Mouse (Mus musculus) embryonic facial prominence, embryonic 15.5 days (tissue): ENCODE results near the gene Tmod2. TPM values are rescaled to one million over a fixed set of nuclear protein-coding genes. Genes with fewer than 3 reads are reported as not detected.
A peak's percentile ranks its signal among the peaks of the same experiment; 100 is the strongest.
"Not testable (repeated sequence)": the region's sequence is repeated elsewhere in the genome, so short reads cannot be mapped to it uniquely, and the experiment has no call there.

ENCODE experiments used
- ATAC-seq: fragments of 200-750 bp; cut with Nextera tagmentation; 2 replicates; pipeline ENCODE4 v1.8.0; 2017; ENCODE audit warnings: low read depth, moderate TSS enrichment; ENCODE audit not compliant: insufficient number of reproducible peaks, low FRiP score, low TSS enrichment
- H3K27ac ChIP-seq: fragments of 300-500 bp; sonication (generic); replicated peaks from 2 replicates; pipeline ENCODE4 v1.5.1; 2015; ENCODE audit warnings: mild to moderate bottlenecking, inconsistent platforms
- H3K27me3 ChIP-seq: fragments of 300-500 bp; sonication (generic); 2 replicates; pipeline ENCODE4 v1.6.1; 2015; ENCODE audit warnings: inconsistent platforms
- H3K36me3 ChIP-seq: fragments of 300-500 bp; sonication (generic); 2 replicates; pipeline ENCODE4 v1.6.1; 2015; ENCODE audit warnings: mild to moderate bottlenecking, inconsistent platforms
- H3K4me1 ChIP-seq: fragments of 300-500 bp; sonication (generic); 2 replicates; pipeline ENCODE4 v1.6.1; 2015; ENCODE audit warnings: inconsistent platforms
- H3K4me2 ChIP-seq: fragments of 300-500 bp; sonication (generic); replicated peaks from 2 replicates; pipeline ENCODE4 v1.6.1; 2015; ENCODE audit warnings: mild to moderate bottlenecking, inconsistent platforms
- H3K4me3 ChIP-seq: fragments of 300-500 bp; sonication (generic); replicated peaks from 2 replicates; pipeline ENCODE4 v1.5.1; 2015; ENCODE audit warnings: mild to moderate bottlenecking, inconsistent platforms
- H3K9ac ChIP-seq: fragments of 300-500 bp; sonication (generic); 2 replicates; pipeline ENCODE4 v1.6.1; 2015; ENCODE audit warnings: inconsistent platforms
- H3K9me3 ChIP-seq: fragments of 300-500 bp; sonication (generic); replicated peaks from 2 replicates; pipeline ENCODE4 v1.6.1; 2016; ENCODE audit warnings: inconsistent platforms
- WGBS: fragments of 180-500 bp; shearing (Covaris S2); methylation state at CpG from one replicate; pipeline ENCODE4 v1.1.7; 2015; 5-methylcytosine and 5-hydroxymethylcytosine counted together
- polyA plus RNA-seq: library from polyadenylated mRNA; unstranded; fragments of >200 nt; fragmentation: Nextera tagmentation; extraction: Ambion mirVana; gene quantifications from 2 replicates; pipeline ENCODE4 v1.2.1, GENCODE M21; 2015

The Tmod2 gene
- polyA plus RNA-seq = 21.8 and 23.7 TPM in 2 replicates

GRCm38 (mm10) chr9:75610571-75611493 lies at the start of gene Tmod2:
Gene Tmod2 (minus strand): TSS chr9:75611325.
- no peaks in the 10 kb centered on the region for H3K36me3 ChIP-seq

GRCm38 (mm10) chr9:75660917-75661316 lies 49.8 kb upstream of the Tmod2 start:
- ATAC-seq = no peak
- Histone ChIP-seq H3K9ac (no peak overlapping the region), H3K4me2 (no peak overlapping the region), H3K27ac (no peak overlapping the region), H3K4me1 (no peaks in the 10 kb centered on the region), H3K27me3 (no peaks in the 10 kb centered on the region), H3K4me3 (no peak overlapping the region), H3K9me3 (no peaks in the 10 kb centered on the region), H3K36me3 (no peaks in the 10 kb centered on the region)
- WGBS = 86% methylated on average over 8 of the region's 8 CpGs

More at GRCm38 (mm10) chr9:75610571-75611493, at the start of gene Tmod2:
- H3K27ac ChIP-seq = no peak within 1 kb of the TSS
- peak within 1 kb of the TSS; percentile 93 for H3K4me2 ChIP-seq
- peak within 1 kb of the TSS; percentile 72 for H3K4me3 ChIP-seq
- H3K27me3 ChIP-seq = peaks cover 4% of the 10 kb centered on the region
- 0 out of 2 replicates have a peak, but pooled peaks cover 8% of the 10 kb centered on the region for H3K4me1 ChIP-seq
- peak; percentile 83 for ATAC-seq
- H3K9me3 ChIP-seq = no peaks in the 10 kb centered on the region
- WGBS = under 1% methylated on average over 74 of the region's 74 CpGs
- peak within 1 kb of the TSS; percentile 27 for H3K9ac ChIP-seq

GRCm38 (mm10) chr9:75656456-75656855 lies 45.3 kb upstream of the Tmod2 start:
- not testable (repeated sequence) for H3K4me3 ChIP-seq, ATAC-seq, H3K27me3 ChIP-seq, H3K27ac ChIP-seq, H3K36me3 ChIP-seq, H3K9me3 ChIP-seq, H3K4me1 ChIP-seq, H3K4me2 ChIP-seq, H3K9ac ChIP-seq
- 57% methylated on average over 3 of the region's 3 CpGs for WGBS

- peak; percentile 54; the same call in 1 of the 2 replicates for ATAC-seq
- Histone ChIP-seq H3K4me3 (no peak overlapping the region), H3K4me2 (no peak overlapping the region), H3K9ac (no peak overlapping the region), H3K36me3 (no peaks in the 10 kb centered on the region), H3K4me1 (peaks cover 6% of the 10 kb centered on the region), H3K27ac (peak overlapping the region; percentile 23), H3K27me3 (no peaks in the 10 kb centered on the region), H3K9me3 (no peaks in the 10 kb centered on the region)
- 39% methylated on average over 12 of the region's 12 CpGs for WGBS
Measured at GRCm38 (mm10) chr9:75653981-75654911, 43.1 kb upstream of the Tmod2 start.

GRCm38 (mm10) chr9:75645405-75645804 lies 34.3 kb upstream of the Tmod2 start:
- Histone ChIP-seq H3K4me1 (no peaks in the 10 kb centered on the region), H3K9ac (no peak overlapping the region), H3K4me2 (no peak overlapping the region), H3K36me3 (no peaks in the 10 kb centered on the region), H3K9me3 (no peaks in the 10 kb centered on the region), H3K27ac (no peak overlapping the region), H3K27me3 (no peaks in the 10 kb centered on the region), H3K4me3 (no peak overlapping the region)
- WGBS = 29% methylated on average over 3 of the region's 3 CpGs
- ATAC-seq = no peak

DNA sequence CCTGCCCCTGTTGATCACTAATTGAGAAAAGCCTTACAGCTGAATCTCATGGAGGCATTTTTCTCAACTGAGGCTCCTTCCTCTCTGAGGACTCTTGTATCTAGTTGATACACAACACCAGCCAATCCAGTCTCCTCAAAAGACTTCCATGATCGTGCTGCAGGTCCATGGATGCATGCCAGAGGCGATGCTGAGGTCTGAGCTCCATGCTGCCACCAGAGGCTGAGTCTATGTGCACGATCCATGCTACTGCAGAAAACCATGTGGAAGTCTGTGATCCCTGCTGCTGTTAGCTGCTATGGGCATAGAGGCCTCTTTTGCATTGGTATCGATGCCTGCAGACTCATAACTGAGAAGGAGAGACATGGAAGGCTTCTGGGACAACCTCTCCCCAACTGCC lies 23.1 kb upstream of the Tmod2 start:
- Histone ChIP-seq H3K4me1 (peaks cover 14% of the 10 kb centered on the region; the same call in 1 of the 2 replicates), H3K27me3 (no peaks in the 10 kb centered on the region), H3K27ac (no peak overlapping the region), H3K4me3 (no peak overlapping the region), H3K4me2 (no peak overlapping the region), H3K9ac (no peak overlapping the region), H3K36me3 (0 out of 2 replicates have a peak, but pooled peaks cover 15% of the 10 kb centered on the region), H3K9me3 (no peaks in the 10 kb centered on the region)
- 76% methylated on average over 4 of the region's 4 CpGs for WGBS
- no peak for ATAC-seq

GRCm38 (mm10) chr9:75633603-75634002 lies 22.5 kb upstream of the Tmod2 start:
- Histone ChIP-seq H3K9me3 (no peaks in the 10 kb centered on the region), H3K27ac (no peak overlapping the region), H3K27me3 (no peaks in the 10 kb centered on the region), H3K4me3 (no peak overlapping the region), H3K36me3 (0 out of 2 replicates have a peak, but pooled peaks cover 15% of the 10 kb centered on the region), H3K4me1 (peaks cover 14% of the 10 kb centered on the region; the same call in 1 of the 2 replicates), H3K4me2 (no peak overlapping the region), H3K9ac (no peak overlapping the region)
- no peak for ATAC-seq
- 90% methylated on average over 8 of the region's 8 CpGs for WGBS

DNA sequence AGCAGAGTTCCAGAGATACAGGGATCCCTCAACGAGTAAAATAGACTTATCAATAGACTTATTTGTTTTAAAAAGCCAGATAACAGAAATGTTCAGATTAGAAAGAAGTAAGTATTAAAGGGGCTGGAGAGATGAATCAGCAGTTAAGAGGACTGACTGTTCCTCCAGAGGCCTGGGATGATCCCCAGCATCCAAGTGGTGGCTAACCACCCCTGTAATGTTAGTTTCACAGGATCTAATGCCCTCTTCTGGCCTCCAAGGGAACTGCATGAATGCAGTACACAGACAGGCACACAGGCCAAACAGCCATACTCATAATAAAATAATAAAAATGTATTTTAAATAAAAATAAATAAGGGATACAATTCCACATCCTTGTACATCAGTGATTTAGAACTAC lies 21.8 kb upstream of the Tmod2 start:
- Histone ChIP-seq H3K4me3 (no peak overlapping the region), H3K4me2 (no peak overlapping the region), H3K27me3 (no peaks in the 10 kb centered on the region), H3K9ac (no peak overlapping the region), H3K9me3 (no peaks in the 10 kb centered on the region), H3K36me3 (0 out of 2 replicates have a peak, but pooled peaks cover 11% of the 10 kb centered on the region), H3K4me1 (peaks cover 14% of the 10 kb centered on the region; the same call in 1 of the 2 replicates), H3K27ac (no peak overlapping the region)
- WGBS = 42% methylated on average over 1 of the region's 1 CpGs
- no peak for ATAC-seq

DNA sequence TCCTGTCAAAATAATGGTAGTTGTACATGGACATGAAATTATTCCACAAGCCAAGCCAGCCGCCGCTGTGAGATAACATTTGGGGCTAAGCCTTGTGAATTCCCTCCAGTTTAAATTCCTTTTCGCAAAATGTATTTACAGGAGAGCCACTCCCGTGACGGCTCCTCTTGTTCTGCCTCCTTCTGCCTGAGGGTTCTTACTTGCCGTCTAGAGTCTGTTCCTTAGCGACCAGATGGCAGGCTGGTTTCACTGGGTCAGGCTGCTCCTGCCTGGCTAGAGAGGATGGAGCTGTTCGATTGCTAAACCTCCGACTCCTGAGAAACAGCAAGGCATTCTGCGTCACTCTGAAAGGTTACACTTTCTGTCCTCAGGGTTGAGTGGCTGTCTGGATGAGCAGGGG lies 21.0 kb upstream of the Tmod2 start:
- 25% methylated on average over 10 of the region's 10 CpGs for WGBS
- ATAC-seq = no peak
- no peak overlapping the region for H3K4me2 ChIP-seq

GRCm38 (mm10) chr9:75630823-75631454 lies 19.8 kb upstream of the Tmod2 start:
- Histone ChIP-seq H3K4me3 (no peak overlapping the region), H3K9ac (no peak overlapping the region), H3K4me2 (no peak overlapping the region), H3K9me3 (no peaks in the 10 kb centered on the region), H3K4me1 (peaks cover 21% of the 10 kb centered on the region), H3K27me3 (no peaks in the 10 kb centered on the region), H3K36me3 (0 out of 2 replicates have a peak, but pooled peaks cover 5% of the 10 kb centered on the region), H3K27ac (no peak overlapping the region)
- WGBS = 75% methylated on average over 8 of the region's 8 CpGs
- ATAC-seq = no peak

More for the DNA sequence above, 21.0 kb upstream of the Tmod2 start:
- Histone ChIP-seq H3K9me3 (no peaks in the 10 kb centered on the region), H3K4me3 (no peak overlapping the region), H3K36me3 (0 out of 2 replicates have a peak, but pooled peaks cover 9% of the 10 kb centered on the region), H3K27ac (0 out of 2 replicates have a peak overlapping the region, but pooled peaks have one; percentile 4), H3K4me1 (peaks cover 14% of the 10 kb centered on the region), H3K9ac (no peak overlapping the region), H3K27me3 (no peaks in the 10 kb centered on the region)
